Mouse (Mus musculus): ENCODE results near the gene Neu4. TPM values are rescaled to one million over a fixed set of nuclear protein-coding genes. Genes with fewer than 3 reads are reported as not detected.
"Not testable (repeated sequence)": the region's sequence is repeated elsewhere in the genome, so short reads cannot be mapped to it uniquely, and the experiment has no call there.

The Neu4 gene
- polyA plus RNA-seq (2012; rRNA removed), result 5.4 and 5.9 TPM in 2 replicates

DNA sequence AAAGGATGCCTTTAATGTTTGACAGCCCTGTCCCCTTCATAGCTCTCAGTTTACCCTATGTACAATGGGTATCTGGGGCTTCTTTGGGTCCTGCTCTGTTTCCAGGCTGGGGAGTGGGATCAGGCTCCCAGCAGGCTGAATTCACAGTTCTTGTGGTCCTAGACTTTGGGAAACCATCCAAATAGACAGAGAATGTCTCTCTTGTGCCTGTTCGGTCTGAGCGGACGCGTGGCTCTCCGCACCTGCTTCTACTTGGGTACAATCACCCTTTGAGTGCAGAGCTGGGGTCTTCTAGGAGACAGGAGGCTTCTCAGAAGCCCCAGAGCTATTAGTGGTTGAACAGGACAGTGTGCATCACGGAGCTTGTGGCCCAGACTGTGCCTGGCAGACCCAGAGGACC lies at the start of gene Neu4:
TSS of gene Neu4 (plus strand) at position 301 of the 400 bp plus-strand sequence.
- no peak for DNase-seq
- Histone ChIP-seq H3K4me1 (ENCODE audit: control insufficient read depth, insufficient read depth, low read length) (peaks cover 5% of the 10 kb centered on the region), H3K27ac (ENCODE audit: insufficient read depth, low read length) (no peak within 1 kb of the TSS), H3K4me3 (replicated peaks; ENCODE audit: insufficient read depth, low read depth, low read length) (no peak within 1 kb of the TSS), H3K27me3 (ENCODE audit: control insufficient read depth, insufficient read depth, low read length) (no peaks in the 10 kb centered on the region)
- 79% methylated on average over 6 of the region's 6 CpGs for WGBS
- no peak for TF ChIP-seq POLR2A (IDR thresholded peaks at IDR 0.05; ENCODE audit: borderline replicate concordance, insufficient read depth, low read length)
- TF ChIP-seq CTCF (IDR thresholded peaks at IDR 0.05; ENCODE audit: borderline replicate concordance, insufficient read depth, low read depth, low read length), result no peak

DNA sequence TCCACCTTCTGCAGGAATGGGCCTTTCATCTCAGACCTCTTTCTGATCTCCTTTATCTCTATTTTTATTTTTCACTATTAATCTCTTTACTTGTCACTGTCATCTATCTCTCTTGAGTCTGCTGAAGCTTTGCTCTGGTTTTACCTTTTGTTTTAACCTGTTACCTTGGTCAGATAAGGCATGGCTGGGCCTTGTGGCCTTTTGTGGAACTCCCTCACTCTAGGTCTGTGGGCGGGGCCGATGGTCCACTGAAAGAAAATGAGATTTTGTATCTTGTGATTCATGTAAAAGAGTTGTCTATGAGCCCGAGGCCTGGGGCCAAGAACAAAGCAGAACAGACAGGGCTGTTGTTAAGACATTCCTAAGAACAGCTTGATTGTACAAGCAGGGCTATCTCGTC lies 49.5 kb upstream of the Neu4 start:
- not testable (repeated sequence) for H3K4me3 ChIP-seq (replicated peaks; ENCODE audit: insufficient read depth, low read depth, low read length); H3K27me3 ChIP-seq (ENCODE audit: control insufficient read depth, insufficient read depth, low read length); H3K4me1 ChIP-seq (ENCODE audit: control insufficient read depth, insufficient read depth, low read length); H3K27ac ChIP-seq (ENCODE audit: insufficient read depth, low read length); DNase-seq
- no CpG with 5 or more reads among the region's 4 CpGs for whole genome bisulfite sequencing

DNA sequence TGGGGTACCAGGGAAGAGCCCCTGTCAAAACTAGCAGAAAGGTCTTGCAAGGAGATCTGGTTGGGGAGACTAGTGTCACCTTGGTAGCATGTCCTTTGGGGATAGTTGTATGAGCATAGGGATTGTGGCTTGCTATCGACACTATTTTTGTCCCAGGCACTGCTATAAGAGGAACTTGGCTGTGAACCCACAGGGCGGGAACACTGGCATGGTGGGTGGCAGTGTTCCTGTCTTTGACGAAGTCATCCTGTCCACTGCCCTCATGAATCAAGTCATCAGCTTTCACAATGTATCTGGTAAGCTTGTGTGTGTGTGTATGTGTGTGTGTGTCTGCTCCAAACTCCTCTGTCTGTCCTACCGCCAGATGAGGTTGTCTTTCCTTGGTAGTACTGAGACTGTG lies 44.5 kb upstream of the Neu4 start:
- H3K27me3 ChIP-seq (ENCODE audit: control insufficient read depth, insufficient read depth, low read length); H3K4me1 ChIP-seq (ENCODE audit: control insufficient read depth, insufficient read depth, low read length); H3K27ac ChIP-seq (ENCODE audit: insufficient read depth, low read length); DNase-seq; H3K4me3 ChIP-seq (replicated peaks; ENCODE audit: insufficient read depth, low read depth, low read length): not testable (repeated sequence)
- WGBS, result 11% methylated on average over 1 of the region's 4 CpGs

DNA sequence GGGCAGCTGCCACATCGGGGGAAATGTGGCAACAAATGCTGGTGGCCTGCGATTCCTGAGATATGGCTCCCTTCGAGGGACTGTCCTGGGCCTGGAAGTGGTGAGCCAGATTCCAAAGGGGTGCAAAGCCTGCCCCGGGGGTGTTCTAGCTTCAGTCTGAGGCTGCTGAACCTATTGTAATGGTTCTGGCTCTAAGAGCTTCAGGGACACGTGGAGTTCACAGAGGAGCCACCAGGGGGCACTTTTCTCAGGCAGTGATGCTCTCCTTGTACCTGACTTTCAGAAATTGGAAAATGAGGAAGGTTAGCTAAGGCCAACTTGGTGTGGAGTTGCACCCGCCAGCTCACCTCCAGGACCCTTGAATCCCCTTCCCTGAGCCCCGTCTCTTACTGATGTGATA lies 42.0 kb upstream of the Neu4 start:
- not testable (repeated sequence) for H3K27ac ChIP-seq (ENCODE audit: insufficient read depth, low read length); H3K4me1 ChIP-seq (ENCODE audit: control insufficient read depth, insufficient read depth, low read length); DNase-seq; H3K27me3 ChIP-seq (ENCODE audit: control insufficient read depth, insufficient read depth, low read length); H3K4me3 ChIP-seq (replicated peaks; ENCODE audit: insufficient read depth, low read depth, low read length)
- WGBS, result no CpG with 5 or more reads among the region's 7 CpGs

DNA sequence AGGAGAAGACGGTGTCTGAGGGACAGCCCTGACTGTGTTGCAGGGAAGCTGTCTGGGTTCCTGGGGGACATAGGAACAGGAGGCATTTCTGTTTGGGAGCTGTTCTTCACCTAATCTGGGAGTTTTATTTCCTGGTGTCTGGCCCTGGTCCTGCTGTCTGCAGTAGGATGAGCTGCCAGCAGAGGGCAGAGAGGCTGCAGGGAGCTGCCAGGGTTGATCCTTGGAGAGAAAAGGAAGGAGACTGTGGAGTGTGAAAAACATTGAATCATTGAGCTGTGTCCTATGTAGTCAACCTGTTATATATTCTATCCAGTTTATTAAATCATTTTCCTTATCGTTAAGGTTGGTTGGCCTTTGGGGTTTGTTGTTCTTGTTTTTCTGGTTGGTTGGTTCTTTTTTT lies 39.3 kb upstream of the Neu4 start:
- not testable (repeated sequence) for H3K4me3 ChIP-seq (replicated peaks; ENCODE audit: insufficient read depth, low read depth, low read length); DNase-seq; H3K27ac ChIP-seq (ENCODE audit: insufficient read depth, low read length); H3K27me3 ChIP-seq (ENCODE audit: control insufficient read depth, insufficient read depth, low read length); H3K4me1 ChIP-seq (ENCODE audit: control insufficient read depth, insufficient read depth, low read length)
- whole genome bisulfite sequencing, result 20% methylated on average over 1 of the region's 2 CpGs

DNA sequence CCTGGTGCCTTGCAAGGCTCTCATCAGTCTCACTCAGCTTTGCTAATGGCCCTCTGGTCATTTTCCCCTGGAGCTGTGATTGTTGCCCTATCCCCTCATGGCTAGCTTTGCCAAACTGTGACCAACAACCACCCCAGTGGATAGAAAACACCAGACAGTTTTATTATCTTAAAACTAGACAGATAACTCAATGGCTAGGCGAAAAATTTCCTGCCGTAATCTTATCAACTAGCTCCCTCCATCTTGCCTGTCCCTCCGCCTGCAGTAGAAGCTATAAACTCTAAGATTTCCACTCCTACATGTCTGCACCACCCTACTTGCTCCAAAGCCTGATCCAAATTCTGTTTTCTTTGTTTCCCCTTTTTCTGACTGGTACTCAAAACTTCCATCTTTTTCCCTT lies 34.1 kb upstream of the Neu4 start:
- Histone ChIP-seq H3K4me1 (ENCODE audit: control insufficient read depth, insufficient read depth, low read length) (no peaks in the 10 kb centered on the region), H3K4me3 (replicated peaks; ENCODE audit: insufficient read depth, low read depth, low read length) (no peak overlapping the region), H3K27ac (ENCODE audit: insufficient read depth, low read length) (no peak overlapping the region), H3K27me3 (ENCODE audit: control insufficient read depth, insufficient read depth, low read length) (no peaks in the 10 kb centered on the region)
- no peak for TF ChIP-seq POLR2A (IDR thresholded peaks at IDR 0.05; ENCODE audit: borderline replicate concordance, insufficient read depth, low read length)
- no peak for TF ChIP-seq CTCF (IDR thresholded peaks at IDR 0.05; ENCODE audit: borderline replicate concordance, insufficient read depth, low read depth, low read length)
- no peak for DNase-seq
- 98% methylated on average over 3 of the region's 3 CpGs for WGBS

DNA sequence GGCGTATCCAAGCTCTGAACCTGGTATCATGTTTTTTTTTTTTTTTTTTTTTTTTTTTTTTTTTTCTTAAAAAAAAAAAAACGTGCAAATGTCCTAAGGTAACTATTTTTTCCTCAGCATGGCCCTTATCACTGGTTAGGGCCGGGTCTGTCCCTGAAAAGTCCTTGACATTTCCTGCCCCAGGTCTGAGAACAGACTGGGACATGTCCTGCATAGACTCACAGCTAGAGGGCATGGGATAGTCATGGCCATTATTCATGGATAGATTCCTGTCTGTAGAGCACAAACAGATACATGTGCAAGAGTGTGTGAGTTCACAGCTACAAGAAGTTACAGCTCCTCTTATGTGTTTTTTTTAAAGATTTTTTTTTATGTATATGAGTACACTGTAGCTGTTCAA lies 31.5 kb upstream of the Neu4 start:
- DNase-seq, result no peak
- H3K27ac ChIP-seq (ENCODE audit: insufficient read depth, low read length), result no peak overlapping the region
- H3K4me1 ChIP-seq (ENCODE audit: control insufficient read depth, insufficient read depth, low read length), result no peaks in the 10 kb centered on the region
- WGBS, result 68% methylated on average over 3 of the region's 3 CpGs
- H3K4me3 ChIP-seq (replicated peaks; ENCODE audit: insufficient read depth, low read depth, low read length), result no peak overlapping the region
- H3K27me3 ChIP-seq (ENCODE audit: control insufficient read depth, insufficient read depth, low read length), result no peaks in the 10 kb centered on the region
- no peak for TF ChIP-seq CTCF (IDR thresholded peaks at IDR 0.05; ENCODE audit: borderline replicate concordance, insufficient read depth, low read depth, low read length)
- no peak for TF ChIP-seq POLR2A (IDR thresholded peaks at IDR 0.05; ENCODE audit: borderline replicate concordance, insufficient read depth, low read length)

DNA sequence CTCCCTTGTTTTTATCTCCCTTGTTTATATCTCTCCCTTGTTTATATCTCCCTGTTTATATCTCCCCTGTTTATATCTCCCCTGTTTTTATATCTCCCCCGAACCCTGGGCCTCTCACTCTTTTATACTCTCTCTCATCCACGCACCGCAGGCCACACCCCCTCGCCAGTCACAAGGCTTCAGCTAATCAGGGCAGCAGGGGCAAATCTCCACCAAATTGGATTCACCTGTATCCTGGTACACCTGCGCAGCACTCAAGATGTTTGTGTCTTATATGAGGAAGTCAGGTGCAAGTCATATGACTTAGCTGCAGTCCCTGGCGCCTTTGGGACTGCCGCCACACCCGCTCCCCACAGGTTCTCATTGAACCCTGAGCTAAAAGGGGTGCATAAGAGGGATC lies 30.0 kb upstream of the Neu4 start, which contains the start of gene Gal3st2c:
TSS of gene Gal3st2c (plus strand) at position 301 of the 400 bp plus-strand sequence.
- not testable (repeated sequence) for DNase-seq; H3K4me3 ChIP-seq (replicated peaks; ENCODE audit: insufficient read depth, low read depth, low read length); H3K4me1 ChIP-seq (ENCODE audit: control insufficient read depth, insufficient read depth, low read length); H3K27me3 ChIP-seq (ENCODE audit: control insufficient read depth, insufficient read depth, low read length); H3K27ac ChIP-seq (ENCODE audit: insufficient read depth, low read length)
- WGBS, result 96% methylated on average over 7 of the region's 8 CpGs

DNA sequence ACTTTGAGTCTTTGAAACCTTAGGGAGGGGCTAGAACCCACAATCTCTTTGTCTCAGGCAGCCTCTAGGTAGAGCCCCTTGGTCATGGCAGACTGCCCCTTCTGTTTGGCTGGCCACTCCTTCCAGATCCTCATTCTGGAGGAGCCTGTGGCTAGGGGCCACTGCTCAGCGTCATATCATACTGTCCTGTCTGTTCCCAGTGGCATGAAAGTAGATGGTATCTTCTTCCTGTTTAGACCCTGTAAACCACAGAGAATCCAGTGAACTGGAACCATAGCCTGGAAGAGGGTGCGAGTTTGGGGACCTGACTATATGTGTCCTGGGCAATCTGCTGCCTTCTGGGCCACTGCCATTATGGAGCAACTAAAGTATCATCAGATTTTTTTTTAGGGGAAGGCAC lies 29.2 kb upstream of the Neu4 start:
- not testable (repeated sequence) for H3K4me1 ChIP-seq (ENCODE audit: control insufficient read depth, insufficient read depth, low read length); DNase-seq; H3K27ac ChIP-seq (ENCODE audit: insufficient read depth, low read length); H3K27me3 ChIP-seq (ENCODE audit: control insufficient read depth, insufficient read depth, low read length); H3K4me3 ChIP-seq (replicated peaks; ENCODE audit: insufficient read depth, low read depth, low read length)
- 79% methylated on average over 2 of the region's 2 CpGs for WGBS

DNA sequence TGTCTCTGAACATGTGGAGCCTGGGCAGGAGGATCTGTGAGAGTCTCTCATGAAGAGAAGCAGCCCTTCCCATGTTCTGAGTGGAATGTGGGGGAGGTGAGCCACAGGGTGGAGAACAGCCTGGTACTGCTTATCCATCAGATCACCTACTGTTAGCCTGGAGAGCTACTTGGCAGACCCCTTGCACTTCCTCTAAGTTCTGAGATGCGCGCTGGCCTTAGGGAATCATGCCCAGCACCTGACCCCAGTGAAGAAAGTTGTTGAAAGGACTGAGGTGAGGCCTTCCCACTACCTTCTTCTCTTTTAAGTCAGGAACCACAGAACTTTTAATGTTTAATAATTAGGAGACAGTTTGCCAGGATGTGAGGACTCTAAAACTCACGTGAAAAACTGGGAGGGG lies 28.8 kb upstream of the Neu4 start:
- DNase-seq; H3K4me3 ChIP-seq (replicated peaks; ENCODE audit: insufficient read depth, low read depth, low read length); H3K27me3 ChIP-seq (ENCODE audit: control insufficient read depth, insufficient read depth, low read length); H3K4me1 ChIP-seq (ENCODE audit: control insufficient read depth, insufficient read depth, low read length); H3K27ac ChIP-seq (ENCODE audit: insufficient read depth, low read length): not testable (repeated sequence)
- WGBS, result 76% methylated on average over 3 of the region's 3 CpGs
